Mouse (Mus musculus) limb, embryonic 15.5 days (tissue): ENCODE data around the gene Dhrs7b. TPM values are rescaled to one million over a fixed set of nuclear protein-coding genes. Genes with fewer than 3 reads are reported as not detected.

Experiments
- ATAC-seq: fragments of 200-750 bp; cut with Nextera tagmentation; 2 replicates; pipeline ENCODE4 v1.8.0; 2017; ENCODE audit warnings: low read depth, moderate TSS enrichment; ENCODE audit not compliant: insufficient number of reproducible peaks, low FRiP score, low TSS enrichment
- H3K27ac ChIP-seq: fragments of 300-500 bp; sonication (generic); 2 replicates; pipeline ENCODE4 v1.5.1; 2015; ENCODE audit warnings: moderate library complexity, mild to moderate bottlenecking, inconsistent platforms
- H3K27me3 ChIP-seq: fragments of 300-500 bp; sonication (generic); 2 replicates; pipeline ENCODE4 v1.6.1; 2015; ENCODE audit warnings: inconsistent platforms
- H3K36me3 ChIP-seq: fragments of 300-500 bp; sonication (generic); 2 replicates; pipeline ENCODE4 v1.6.1; 2015; ENCODE audit warnings: inconsistent platforms
- H3K4me1 ChIP-seq: fragments of 300-500 bp; sonication (generic); 2 replicates; pipeline ENCODE4 v1.6.1; 2015; ENCODE audit warnings: inconsistent platforms
- H3K4me2 ChIP-seq: fragments of 300-500 bp; sonication (generic); 2 replicates; pipeline ENCODE4 v1.6.1; 2015; ENCODE audit warnings: mild to moderate bottlenecking, inconsistent platforms
- H3K4me3 ChIP-seq: fragments of 300-500 bp; sonication (generic); 2 replicates; pipeline ENCODE4 v1.5.1; 2015; ENCODE audit warnings: mild to moderate bottlenecking, inconsistent platforms
- H3K9ac ChIP-seq: fragments of 300-500 bp; sonication (generic); 2 replicates; pipeline ENCODE4 v1.6.1; 2015; ENCODE audit warnings: inconsistent platforms
- H3K9me3 ChIP-seq: fragments of 300-500 bp; sonication (generic); 2 replicates; pipeline ENCODE4 v1.6.1; 2016; ENCODE audit warnings: inconsistent platforms
- WGBS: fragments of 180-500 bp; shearing (Covaris S2); methylation state at CpG from one replicate; pipeline ENCODE4 v1.1.7; 2015; 5-methylcytosine and 5-hydroxymethylcytosine counted together
- polyA plus RNA-seq: library from polyadenylated mRNA; unstranded; fragments of >200 nt; fragmentation: Nextera tagmentation; extraction: Ambion mirVana; gene quantifications from 2 replicates; pipeline ENCODE4 v1.2.1, GENCODE M21; 2015

The Dhrs7b gene
- polyA plus RNA-seq, 1 experiment from 2014 or later: 37.8 TPM

DNA sequence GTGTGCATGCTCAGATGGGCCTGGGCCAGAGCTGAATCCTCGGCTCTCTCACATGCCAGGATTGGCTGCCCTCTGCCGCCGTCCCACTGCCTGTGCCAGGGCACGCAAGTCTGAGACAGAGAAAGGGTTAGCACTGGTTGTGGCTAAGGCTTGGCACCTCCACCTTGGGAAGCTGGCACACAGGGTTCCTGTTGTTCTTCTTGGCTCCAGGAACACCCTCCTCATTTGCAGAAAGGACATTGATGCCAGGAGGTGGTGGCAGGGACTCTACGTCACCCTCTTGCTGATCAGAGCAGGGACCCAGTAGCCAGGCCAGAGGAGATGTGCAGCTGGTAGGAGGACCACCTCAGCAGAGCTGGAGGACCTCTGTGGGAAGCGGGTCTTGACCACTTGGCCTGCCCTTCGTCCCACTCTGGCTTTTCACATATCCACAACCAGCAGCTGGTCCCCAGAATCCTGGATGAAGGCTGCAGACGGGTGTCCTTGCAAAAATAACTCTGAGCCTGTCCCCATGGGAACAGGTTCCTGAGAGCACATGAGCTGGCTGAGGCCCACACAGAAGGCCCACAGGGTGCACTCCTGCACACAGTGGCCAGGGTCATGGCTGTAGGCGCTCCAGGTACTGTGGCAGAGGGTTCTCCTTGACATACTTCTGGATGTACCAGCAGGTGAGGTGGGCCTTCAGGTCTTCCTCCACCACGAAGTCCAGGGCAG is 75.1 kb downstream of the Dhrs7b start:
- no peaks in the 10 kb centered on the region for H3K27me3 ChIP-seq
- ATAC-seq: no peak
- no peak overlapping the region for H3K4me3 ChIP-seq
- 86% methylated on average over 10 of the region's 10 CpGs for WGBS
- no peak overlapping the region for H3K4me2 ChIP-seq
- H3K36me3 ChIP-seq: peaks cover 35% of the 10 kb centered on the region
- H3K9ac ChIP-seq: no peak overlapping the region
- H3K4me1 ChIP-seq: 0 out of 2 replicates have a peak, but pooled peaks cover 6% of the 10 kb centered on the region
- H3K27ac ChIP-seq: no peak overlapping the region
- H3K9me3 ChIP-seq: no peaks in the 10 kb centered on the region

DNA sequence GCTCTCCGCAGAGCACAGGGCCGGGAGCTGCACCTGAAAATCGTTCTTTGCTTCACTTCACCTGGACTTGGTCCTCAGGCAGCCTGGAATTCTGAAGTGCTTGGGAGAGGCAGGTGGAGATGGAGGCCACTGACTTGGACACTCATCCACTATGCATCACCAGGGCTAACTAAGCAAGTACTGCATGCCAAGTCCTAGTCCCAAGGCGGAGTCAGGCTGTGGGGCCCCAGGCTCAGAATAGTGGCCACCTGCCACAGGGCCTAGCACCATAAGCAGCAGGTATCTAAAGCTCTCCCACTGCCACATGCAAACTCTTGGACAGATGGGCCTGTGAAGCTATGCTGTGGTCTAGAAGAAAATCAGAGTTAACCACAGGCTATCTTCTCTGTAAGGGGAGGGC is 76.0 kb downstream of the Dhrs7b start:
- ATAC-seq: 0 out of 2 replicates have a peak, but pooled peaks have one; percentile 17
- WGBS: 91% methylated on average over 4 of the region's 4 CpGs
- Histone ChIP-seq H3K4me3 (no peak overlapping the region), H3K4me1 (peaks cover 8% of the 10 kb centered on the region), H3K9ac (no peak overlapping the region), H3K9me3 (no peaks in the 10 kb centered on the region), H3K36me3 (peaks cover 35% of the 10 kb centered on the region), H3K27ac (no peak overlapping the region), H3K27me3 (no peaks in the 10 kb centered on the region), H3K4me2 (no peak overlapping the region)

DNA sequence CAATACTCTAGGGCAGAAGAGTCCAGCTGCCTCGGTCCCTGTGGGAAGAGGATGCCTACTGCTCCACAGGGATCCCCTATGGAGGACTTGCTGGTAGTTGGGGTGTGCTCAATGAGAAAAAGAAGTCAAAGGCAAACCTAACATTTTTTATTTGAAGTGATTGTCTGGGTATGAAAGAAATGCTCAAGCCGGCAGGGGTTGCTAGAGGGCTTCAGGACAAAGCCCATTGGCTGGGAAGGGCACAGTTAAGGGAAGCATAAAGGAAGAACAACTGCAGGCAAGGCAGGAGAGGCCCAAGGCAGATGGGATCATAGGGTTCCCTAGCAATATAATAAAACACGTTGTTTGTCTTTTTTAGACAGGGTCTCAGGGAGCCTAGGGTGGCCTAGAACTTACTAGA is 77.6 kb downstream of the Dhrs7b start:
- Histone ChIP-seq H3K4me2 (no peak overlapping the region), H3K27me3 (no peaks in the 10 kb centered on the region), H3K9ac (no peak overlapping the region), H3K36me3 (peaks cover 35% of the 10 kb centered on the region), H3K9me3 (no peaks in the 10 kb centered on the region), H3K4me1 (peaks cover 16% of the 10 kb centered on the region), H3K4me3 (no peak overlapping the region), H3K27ac (no peak overlapping the region)
- no peak for ATAC-seq
- WGBS: 69% methylated on average over 3 of the region's 3 CpGs

- Histone ChIP-seq H3K27ac (no peak overlapping the region), H3K4me2 (no peak overlapping the region), H3K36me3 (peaks cover 23% of the 10 kb centered on the region), H3K9me3 (no peaks in the 10 kb centered on the region), H3K4me1 (peaks cover 24% of the 10 kb centered on the region), H3K9ac (no peak overlapping the region), H3K4me3 (no peak overlapping the region), H3K27me3 (no peaks in the 10 kb centered on the region)
- WGBS: 81% methylated on average over 1 of the region's 1 CpGs
- no peak for ATAC-seq
Observed at GRCm38 (mm10) chr11:60909626-60910025, 79.2 kb downstream of the Dhrs7b start.

Other genes with a start within 250 kb of the Dhrs7b start
- 50.1 and 56.9 TPM in 2 replicates for gene Llgl1, start 130.9 kb upstream of the Dhrs7b start, polyA plus RNA-seq
- 70.8 and 76.5 TPM in 2 replicates for gene Flii, start 103.4 kb upstream of the Dhrs7b start, polyA plus RNA-seq
- gene Mief2, start 102.2 kb upstream of the Dhrs7b start, polyA plus RNA-seq: 15.1 and 16.8 TPM in 2 replicates
- gene Top3a, start 53.3 kb upstream of the Dhrs7b start, polyA plus RNA-seq: 16.0 and 16.8 TPM in 2 replicates
- gene Smcr8, start 53.1 kb upstream of the Dhrs7b start, polyA plus RNA-seq: 5.4 and 5.6 TPM in 2 replicates
- gene Shmt1, start 18.9 kb upstream of the Dhrs7b start, polyA plus RNA-seq: 39.7 and 53.2 TPM in 2 replicates
- 61.5 and 70.9 TPM in 2 replicates for gene Tmem11, start 48.6 kb downstream of the Dhrs7b start, polyA plus RNA-seq
- 18.2 and 18.7 TPM in 2 replicates for gene Natd1, start 84.1 kb downstream of the Dhrs7b start, polyA plus RNA-seq
- gene Map2k3, start 101.4 kb downstream of the Dhrs7b start, polyA plus RNA-seq: 102 and 114 TPM in 2 replicates
- gene Kcnj12, start 191.9 kb downstream of the Dhrs7b start, polyA plus RNA-seq: 0.51 and 1.6 TPM in 2 replicates